Mouse (Mus musculus): ENCODE data around the gene Pcsk2.

GRCm38 (mm10) chr2:143501760-143502159, 44.2 kb upstream of the Pcsk2 start:
- TF ChIP-seq ZNF384 (IDR thresholded peaks at IDR 0.05; ENCODE audit: low read depth, low read length), result no peak
- no peak for TF ChIP-seq HCFC1 (IDR thresholded peaks at IDR 0.05; ENCODE audit: borderline replicate concordance, insufficient read depth, low read length)

All from ES-E14 (cell line).